Mouse (Mus musculus) adrenal gland, postnatal 4 days (tissue): ENCODE data around the gene Mettl24. TPM values are rescaled to one million over a fixed set of nuclear protein-coding genes. Genes with fewer than 3 reads are reported as not detected.
"Not testable (repeated sequence)": the region's sequence is repeated elsewhere in the genome, so short reads cannot be mapped to it uniquely, and the experiment has no call there.

Experiments used
- DNase-seq, 2 experiments: peaks; one replicate each; pipeline ENCODE4 v3.0.0; 2021 to 2022; ENCODE audit warnings: low spot score in 2 of 2, mixed read lengths in 2 of 2
- total RNA-seq, 2 experiments: library from RNA; stranded (reverse); gene quantifications; 2 replicates each; pipeline ENCODE4 v1.2.3; 2021

The Mettl24 gene
- total RNA-seq, 2 experiments from 2014 or later = 9.3 to 9.9 TPM

DNA sequence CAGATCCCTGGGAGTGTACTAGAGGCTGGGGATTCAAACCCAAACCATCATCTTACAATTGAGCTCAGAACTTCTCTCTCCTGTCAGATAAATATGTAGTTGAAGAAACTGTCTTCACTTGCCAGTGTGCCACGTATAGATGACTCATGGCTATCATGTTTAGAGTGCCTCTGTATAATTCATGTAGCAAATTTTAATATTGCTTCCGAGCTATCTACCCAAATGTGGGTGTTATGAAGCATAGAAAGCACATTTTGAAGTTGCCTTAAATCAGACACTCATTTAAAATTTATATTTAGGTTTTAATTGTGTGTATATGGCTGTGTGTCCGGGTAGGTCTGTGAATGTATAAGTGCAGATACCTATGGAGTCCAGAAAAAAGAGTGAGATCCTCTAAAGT, 109.0 kb downstream of the Mettl24 start:
- DNase-seq = no peak

DNA sequence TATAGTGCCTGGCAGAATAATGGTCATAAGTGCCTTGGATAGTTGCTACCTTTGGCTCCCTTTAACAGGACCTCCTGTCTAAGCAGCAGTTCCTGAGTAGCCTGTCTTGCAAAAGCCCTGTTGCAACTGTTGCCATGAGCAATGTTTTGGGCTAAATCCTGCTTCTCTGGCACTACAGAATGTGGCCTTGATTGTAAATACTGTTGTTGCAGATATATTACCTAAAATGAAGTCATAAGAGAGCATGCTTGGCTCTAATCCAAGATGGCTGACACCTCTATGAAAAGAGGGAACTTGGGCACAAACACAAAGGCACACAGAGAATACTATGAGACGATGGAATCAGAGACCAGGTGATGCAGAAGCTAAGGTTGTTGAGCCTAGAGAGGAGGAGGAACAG, 122.1 kb downstream of the Mettl24 start:
- DNase-seq = no peak

- no peak for DNase-seq
These were observed 123.1 kb downstream of the Mettl24 start for GRCm38 (mm10) chr10:40806221-40806620.

- DNase-seq = not testable (repeated sequence)
These were observed 126.4 kb downstream of the Mettl24 start for GRCm38 (mm10) chr10:40809411-40809910.

DNA sequence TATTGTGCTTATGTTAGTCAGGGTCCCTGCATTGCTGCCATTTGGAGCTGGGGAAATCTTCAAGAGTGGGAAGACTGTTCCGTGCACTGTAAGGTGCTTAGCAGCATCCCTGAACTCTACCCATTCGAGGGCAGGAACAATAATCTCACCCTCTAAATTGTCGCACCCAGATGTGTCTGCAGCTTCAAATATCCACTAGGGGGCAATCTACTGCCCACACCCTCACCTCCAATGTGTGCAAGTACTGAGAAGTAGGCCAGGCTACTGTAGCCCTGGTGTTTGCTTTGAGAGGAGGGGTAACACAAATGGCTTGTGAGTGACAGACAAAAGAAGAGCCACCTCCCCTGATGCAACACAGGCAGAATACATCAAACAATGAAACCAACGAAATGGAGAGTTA, 130.5 kb downstream of the Mettl24 start:
- no peak for DNase-seq

DNA sequence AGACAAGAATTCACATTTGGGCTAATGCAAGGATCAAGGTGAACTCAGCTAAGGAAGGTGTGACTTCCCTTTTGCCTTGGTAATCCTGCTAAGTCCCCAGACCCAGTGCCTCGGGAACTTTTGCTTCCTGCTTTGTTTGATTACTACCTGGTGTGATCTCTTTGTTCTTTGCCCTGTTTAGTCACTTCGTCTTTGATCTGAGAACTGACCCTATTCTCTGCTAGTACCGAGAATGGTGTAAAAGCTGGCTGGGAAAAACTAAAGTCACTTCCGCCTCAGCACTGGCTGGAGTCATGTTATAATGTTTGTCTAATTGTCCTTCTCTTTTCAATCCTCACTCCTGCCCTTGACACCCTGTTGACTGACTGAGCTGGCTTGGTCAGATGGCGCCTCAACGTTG, 133.4 kb downstream of the Mettl24 start:
- no peak for DNase-seq

- DNase-seq = no peak
These were observed 142.9 kb downstream of the Mettl24 start for GRCm38 (mm10) chr10:40825952-40826351.

GRCm38 (mm10) chr10:40827706-40828105, 144.6 kb downstream of the Mettl24 start:
- DNase-seq = no peak

- DNase-seq = no peak
These were observed 147.2 kb downstream of the Mettl24 start for GRCm38 (mm10) chr10:40830312-40830711.

DNA sequence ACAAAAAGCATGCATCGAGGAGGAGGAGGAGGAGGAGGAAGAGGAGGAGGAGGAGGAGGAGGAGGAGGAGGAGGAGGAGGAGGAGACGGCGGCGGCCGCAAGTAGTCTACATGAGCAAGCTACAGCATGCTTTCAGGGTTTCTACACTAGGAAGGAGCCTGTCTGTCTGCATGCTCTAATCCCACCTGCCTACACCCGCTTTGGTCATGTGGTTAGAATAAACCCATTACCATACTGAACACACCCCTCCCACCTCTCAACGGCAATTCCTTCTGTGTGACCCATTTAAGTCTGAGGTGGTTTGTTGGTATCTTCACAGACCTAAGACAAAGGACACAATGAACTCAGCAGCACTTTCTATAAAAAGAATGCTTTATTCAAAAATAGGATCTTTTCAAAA, 148.2 kb downstream of the Mettl24 start:
- DNase-seq = no peak

- DNase-seq = no peak
These were observed 157.0 kb downstream of the Mettl24 start for GRCm38 (mm10) chr10:40840086-40840485.

DNA sequence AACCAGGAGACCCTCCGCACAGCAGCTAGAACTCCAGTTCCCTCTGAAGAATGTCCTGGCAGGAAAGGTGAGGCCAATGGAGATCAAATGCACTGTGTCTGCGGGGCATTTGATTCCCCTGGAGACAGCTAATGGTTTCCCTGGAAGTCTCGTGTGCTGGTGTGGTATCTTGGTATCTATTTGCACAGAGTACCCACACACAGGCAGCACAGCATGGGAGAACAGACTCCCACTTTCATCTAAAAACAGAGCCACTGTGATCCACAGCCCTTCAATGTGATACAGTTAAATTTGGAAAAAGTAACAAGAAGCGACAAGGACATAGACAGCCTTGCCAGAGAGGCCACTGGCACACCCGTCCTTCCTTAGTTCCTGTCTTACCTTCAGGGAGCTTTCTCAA, 160.8 kb downstream of the Mettl24 start:
- no peak for DNase-seq

DNA sequence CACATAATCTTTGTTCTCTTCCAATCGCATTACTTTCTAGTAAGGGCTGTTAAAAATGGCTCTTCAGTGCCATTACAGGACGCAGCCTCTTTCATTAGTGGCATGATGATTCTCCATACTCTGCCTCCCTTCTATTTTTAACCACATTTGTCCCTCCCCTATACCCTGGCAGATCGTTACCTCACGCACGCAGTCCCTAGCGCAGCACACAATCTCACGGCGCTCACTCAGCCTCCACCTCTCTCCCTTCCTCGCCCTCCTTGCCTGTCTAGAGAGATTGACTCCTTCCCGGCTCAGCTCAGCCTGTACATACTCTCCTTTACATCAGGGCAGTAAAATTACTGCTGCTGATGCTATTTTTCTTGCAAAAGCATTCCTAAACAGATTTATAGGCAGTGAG, 161.5 kb downstream of the Mettl24 start:
- no peak for DNase-seq

DNA sequence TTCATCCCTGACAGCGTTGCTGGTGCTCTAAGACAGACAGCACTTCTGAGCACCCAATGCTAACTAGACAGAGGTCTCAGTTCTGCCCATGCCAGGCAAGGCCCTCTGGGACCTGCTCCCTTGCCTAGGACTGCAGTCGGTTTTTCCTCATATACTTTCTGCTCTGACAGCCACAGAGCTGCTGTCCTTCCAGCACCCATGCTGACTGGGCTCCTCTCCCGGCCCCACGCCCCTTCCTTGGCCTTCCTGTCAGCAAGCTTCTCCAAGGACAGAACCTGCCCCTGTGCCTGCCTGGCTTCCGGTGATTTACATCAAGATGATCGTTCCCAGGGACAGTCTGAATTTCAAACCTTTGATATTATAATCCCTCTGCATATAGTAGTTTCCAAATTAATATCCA, 162.5 kb downstream of the Mettl24 start:
- no peak for DNase-seq

DNA sequence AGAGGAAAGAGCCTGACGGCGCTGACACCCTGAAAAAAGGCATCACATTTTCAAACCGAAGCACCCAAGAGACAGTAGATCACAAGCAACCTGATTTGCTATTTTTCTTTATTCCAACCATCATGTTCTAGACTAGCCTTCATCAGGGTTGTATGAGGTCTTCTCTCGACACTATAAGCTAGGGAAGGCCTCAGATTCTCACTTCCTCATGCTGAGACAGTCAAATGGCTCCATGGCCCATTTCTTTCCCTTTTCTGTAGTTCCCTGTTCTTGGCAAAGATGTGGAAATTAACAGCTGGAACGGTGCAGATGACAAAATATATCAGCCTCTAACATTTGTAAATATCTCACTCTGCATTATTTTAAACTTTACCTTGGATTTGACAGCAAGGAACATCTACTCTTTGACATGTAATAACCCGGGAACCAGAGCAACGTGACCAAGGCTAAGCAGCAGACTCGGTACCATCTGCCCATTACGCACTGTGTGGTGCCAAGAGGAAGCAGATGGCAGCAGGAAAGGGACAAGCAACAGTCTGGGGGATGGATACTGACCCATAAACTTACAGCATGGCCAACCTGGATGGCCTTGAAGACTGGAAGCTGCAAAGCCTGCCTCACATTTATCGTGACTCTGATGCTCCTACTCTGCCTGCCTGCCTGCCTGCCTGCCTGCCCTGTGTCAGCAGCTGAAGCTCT, 164.2 kb downstream of the Mettl24 start:
- no peak for DNase-seq

GRCm38 (mm10) chr10:40850644-40851043, 167.6 kb downstream of the Mettl24 start:
- DNase-seq = no peak

DNA sequence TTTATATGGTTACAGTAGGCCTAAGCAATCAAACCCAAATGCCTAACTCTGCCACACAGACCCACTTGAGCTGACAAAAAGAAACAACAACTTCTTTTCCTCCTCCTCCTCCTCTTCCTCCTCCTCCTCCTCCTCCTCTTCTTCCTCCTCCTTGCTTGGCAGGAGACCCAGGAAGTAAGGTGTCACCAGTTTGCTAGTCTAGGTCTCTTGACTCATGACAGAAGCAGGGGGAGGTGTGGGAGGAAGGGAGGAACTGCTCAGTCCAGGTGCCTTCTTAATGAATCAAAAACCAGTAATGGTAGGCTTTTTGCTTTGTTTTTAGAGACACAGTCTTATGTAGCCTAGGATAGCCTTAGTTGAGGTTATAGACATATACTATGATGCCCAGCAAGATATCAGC, 168.1 kb downstream of the Mettl24 start:
- no peak for DNase-seq

- no peak for DNase-seq
These were observed 172.5 kb downstream of the Mettl24 start for GRCm38 (mm10) chr10:40855616-40856015.

GRCm38 (mm10) chr10:40856703-40857102, 173.6 kb downstream of the Mettl24 start:
- DNase-seq = no peak

DNA sequence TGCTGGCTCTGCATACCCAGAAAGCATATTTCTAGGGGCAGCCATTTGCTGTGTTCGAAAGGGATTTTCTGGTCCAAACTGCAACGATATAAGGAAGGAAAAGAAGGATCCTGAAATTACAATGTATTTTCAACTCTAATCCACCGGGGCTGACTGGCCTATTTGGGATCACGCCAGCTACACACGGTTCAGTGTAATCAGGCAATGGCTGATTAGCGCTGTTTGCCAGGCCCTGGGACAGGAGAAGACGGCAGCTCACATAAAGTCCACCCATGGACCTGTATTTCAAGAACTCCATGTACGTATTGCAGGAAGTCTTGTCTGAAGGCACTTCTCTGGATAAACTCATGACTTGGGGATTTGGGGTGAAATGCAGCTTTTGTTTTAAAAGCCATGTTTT, 174.5 kb downstream of the Mettl24 start:
- DNase-seq = no peak
